Mouse (Mus musculus) CH12.LX (cell line): Measurements from ENCODE around the gene Txnrd1. TPM values are rescaled to one million over a fixed set of nuclear protein-coding genes. Genes with fewer than 3 reads are reported as not detected.

Experiments used
- DNase-seq: peaks from one replicate; pipeline ENCODE4 v3.0.0-alpha.2; 2013; ENCODE audit errors: extremely low read depth
- H3K27ac ChIP-seq: 2 replicates; pipeline ENCODE4 v1.5.1; 2012; ENCODE audit warnings: low read depth, mild to moderate bottlenecking, control low read depth, moderate library complexity; ENCODE audit not compliant: insufficient read depth
- H3K27me3 ChIP-seq: replicated peaks from 2 replicates; pipeline ENCODE3; 2012; ENCODE audit warnings: inconsistent platforms
- H3K36me3 ChIP-seq, 2 experiments: replicated peaks in 1 of 2; 2 replicates each; pipeline versions ENCODE3 to v1.6.1; 2012; ENCODE audit warnings: inconsistent platforms in 1 of 2, low read length in 1 of 2, mild to moderate bottlenecking in 1 of 2, mixed read lengths in 1 of 2, moderate library complexity in 1 of 2; ENCODE audit not compliant: control insufficient read depth in 1 of 2, insufficient read depth in 1 of 2
- H3K4me1 ChIP-seq, 2 experiments: 2 replicates each; pipeline ENCODE4 v1.6.1; 2012; ENCODE audit warnings: inconsistent platforms in 1 of 2, moderate library complexity in 1 of 2; ENCODE audit not compliant: insufficient read depth in 2 of 2, control insufficient read depth in 1 of 2
- H3K4me2 ChIP-seq: 2 replicates; pipeline ENCODE4 v1.6.1; 2012; ENCODE audit warnings: low read depth, mild to moderate bottlenecking, control low read depth; ENCODE audit not compliant: poor library complexity, insufficient read depth, severe bottlenecking
- H3K4me3 ChIP-seq, 3 experiments: fragments of 150-350 bp in 1 of 3; sonication (generic) in 1 of 3; replicated peaks in 1 of 3; 2 replicates each; pipeline versions ENCODE3 to v1.5.1; 2011 to 2012; ENCODE audit warnings: low read depth in 2 of 3, low read length in 2 of 3, mild to moderate bottlenecking in 2 of 3, moderate library complexity in 2 of 3, control low read depth in 1 of 3, improper control_type of control experiment in 1 of 3, inconsistent platforms in 1 of 3, mixed read lengths in 1 of 3; ENCODE audit not compliant: poor library complexity in 1 of 3
- H3K79me2 ChIP-seq: replicated peaks from 2 replicates; pipeline ENCODE4 v1.6.1; 2012; ENCODE audit warnings: mild to moderate bottlenecking, moderate library complexity; ENCODE audit not compliant: control insufficient read depth, poor library complexity, insufficient read depth, severe bottlenecking; ENCODE audit errors: extremely low read depth
- H3K9ac ChIP-seq: 2 replicates; pipeline ENCODE4 v1.6.1; 2012; ENCODE audit warnings: low read depth, mild to moderate bottlenecking, control low read depth, moderate library complexity; ENCODE audit not compliant: insufficient read depth
- H3K9me3 ChIP-seq: replicated peaks from 2 replicates; pipeline ENCODE3; 2012; ENCODE audit warnings: low read length, inconsistent platforms, mixed read lengths
- CHD1 ChIP-seq: IDR thresholded peaks from 2 replicates; pipeline ENCODE4 v1.6.1; 2012; ENCODE audit warnings: low read depth, low read length, improper control_type of control experiment, inconsistent platforms
- CHD2 ChIP-seq: IDR thresholded peaks from 2 replicates; pipeline ENCODE4 v1.6.1; 2011; ENCODE audit warnings: low read length, improper control_type of control experiment
- ETS1 ChIP-seq: conservative IDR thresholded peaks from 2 replicates; pipeline ENCODE4 v1.6.1; 2012; ENCODE audit warnings: low read depth, mild to moderate bottlenecking, inconsistent platforms, low read length, improper control_type of control experiment, moderate library complexity
- JUN ChIP-seq: IDR thresholded peaks from 2 replicates; pipeline ENCODE4 v1.6.1; 2011; ENCODE audit warnings: low read depth, mild to moderate bottlenecking, low read length, improper control_type of control experiment, moderate library complexity; ENCODE audit not compliant: insufficient read depth
- KAT2A ChIP-seq: IDR thresholded peaks from 2 replicates; pipeline ENCODE4 v1.6.1; 2012; ENCODE audit warnings: low read length, improper control_type of control experiment, inconsistent platforms; ENCODE audit not compliant: insufficient replicate concordance
- MAX ChIP-seq: IDR thresholded peaks from 2 replicates; pipeline ENCODE4 v1.6.1; 2011; ENCODE audit warnings: low read length, improper control_type of control experiment
- MAZ ChIP-seq: IDR thresholded peaks from 2 replicates; pipeline ENCODE4 v1.6.1; 2012; ENCODE audit warnings: low read depth, mild to moderate bottlenecking, inconsistent platforms, low read length, improper control_type of control experiment, moderate library complexity
- MEF2A ChIP-seq: IDR thresholded peaks from 2 replicates; pipeline ENCODE4 v1.6.1; 2014; ENCODE audit warnings: low read depth, mild to moderate bottlenecking, inconsistent platforms, low read length, improper control_type of control experiment, borderline replicate concordance
- MYC ChIP-seq: IDR thresholded peaks from 2 replicates; pipeline ENCODE4 v1.6.1; 2011; ENCODE audit warnings: low read depth, mild to moderate bottlenecking, improper control_type of control experiment, low read length
- NELFE ChIP-seq: IDR thresholded peaks from 2 replicates; pipeline ENCODE4 v1.6.1; 2011; ENCODE audit warnings: low read depth, low read length, improper control_type of control experiment
- NRF1 ChIP-seq: IDR thresholded peaks from 2 replicates; pipeline ENCODE4 v1.6.1; 2014; ENCODE audit warnings: low read depth, mild to moderate bottlenecking, inconsistent platforms, low read length, improper control_type of control experiment, moderate library complexity
- POLR2A ChIP-seq: IDR thresholded peaks from 2 replicates; pipeline ENCODE4 v1.6.1; 2011; ENCODE audit warnings: low read depth, mild to moderate bottlenecking, improper control_type of control experiment, low read length
- POLR2AphosphoS2 ChIP-seq: IDR thresholded peaks from 2 replicates; pipeline ENCODE4 v1.6.1; 2011; ENCODE audit warnings: low read depth, low read length, improper control_type of control experiment
- RAD21 ChIP-seq: IDR thresholded peaks from 2 replicates; pipeline ENCODE4 v1.6.1; 2011; ENCODE audit warnings: low read depth, mild to moderate bottlenecking, low read length, improper control_type of control experiment, moderate library complexity
- RCOR1 ChIP-seq: conservative IDR thresholded peaks from 2 replicates; pipeline ENCODE4 v1.6.1; 2012; ENCODE audit warnings: low read depth, mild to moderate bottlenecking, inconsistent platforms, low read length, improper control_type of control experiment
- SIN3A ChIP-seq: IDR thresholded peaks from 2 replicates; pipeline ENCODE4 v1.6.1; 2012; ENCODE audit warnings: low read length, improper control_type of control experiment, inconsistent platforms
- USF1 ChIP-seq: IDR thresholded peaks from 2 replicates; pipeline ENCODE4 v1.6.1; 2014; ENCODE audit warnings: low read depth, mild to moderate bottlenecking, inconsistent platforms, low read length, improper control_type of control experiment
- USF2 ChIP-seq: conservative IDR thresholded peaks from 2 replicates; pipeline ENCODE4 v1.6.1; 2011; ENCODE audit warnings: low read depth, low read length, improper control_type of control experiment
- ZNF384 ChIP-seq: IDR thresholded peaks from 2 replicates; pipeline ENCODE4 v1.6.1; 2012; ENCODE audit warnings: low read depth, low read length, improper control_type of control experiment, inconsistent platforms
- dilution Hi-C: fragments of 300-500 bp; cut with MboI; formaldehyde crosslinking; loops from 2 replicates; pipeline ENCODE4 v1.14.3; 2020; ENCODE audit warnings: low sequenced_read_pairs; ENCODE audit not compliant: extremely low pct_unique_long_range_greater_than_20kb, extremely low pct_ligation_motif_present
- in situ Hi-C: fragments of 300-500 bp; cut with MboI; formaldehyde crosslinking; loops from 3 replicates; pipeline ENCODE4 v1.14.3; 2019; ENCODE audit warnings: low sequenced_read_pairs, low pct_ligation_motif_present, low pct_unique_long_range_greater_than_20kb, mixed read lengths
- polyA plus RNA-seq: library from polyadenylated mRNA; unstranded; fragments of >175 nt; gene quantifications from 2 replicates; pipeline ENCODE4 v1.2.1, GENCODE M21; 2012; ENCODE audit warnings: low read depth; ENCODE audit not compliant: insufficient read length
- total RNA-seq, 2 experiments: library from RNA; depleted of rRNA; stranded (reverse); fragments of 300-350 nt in 1 of 2; fragments of >200 nt in 1 of 2; gene quantifications; 2 replicates each; pipeline ENCODE4 v1.2.3; 2012 to 2014

The Txnrd1 gene
- total and polyA plus RNA-seq, 3 experiments, result 92.1 to 254 (median 133) TPM

DNA sequence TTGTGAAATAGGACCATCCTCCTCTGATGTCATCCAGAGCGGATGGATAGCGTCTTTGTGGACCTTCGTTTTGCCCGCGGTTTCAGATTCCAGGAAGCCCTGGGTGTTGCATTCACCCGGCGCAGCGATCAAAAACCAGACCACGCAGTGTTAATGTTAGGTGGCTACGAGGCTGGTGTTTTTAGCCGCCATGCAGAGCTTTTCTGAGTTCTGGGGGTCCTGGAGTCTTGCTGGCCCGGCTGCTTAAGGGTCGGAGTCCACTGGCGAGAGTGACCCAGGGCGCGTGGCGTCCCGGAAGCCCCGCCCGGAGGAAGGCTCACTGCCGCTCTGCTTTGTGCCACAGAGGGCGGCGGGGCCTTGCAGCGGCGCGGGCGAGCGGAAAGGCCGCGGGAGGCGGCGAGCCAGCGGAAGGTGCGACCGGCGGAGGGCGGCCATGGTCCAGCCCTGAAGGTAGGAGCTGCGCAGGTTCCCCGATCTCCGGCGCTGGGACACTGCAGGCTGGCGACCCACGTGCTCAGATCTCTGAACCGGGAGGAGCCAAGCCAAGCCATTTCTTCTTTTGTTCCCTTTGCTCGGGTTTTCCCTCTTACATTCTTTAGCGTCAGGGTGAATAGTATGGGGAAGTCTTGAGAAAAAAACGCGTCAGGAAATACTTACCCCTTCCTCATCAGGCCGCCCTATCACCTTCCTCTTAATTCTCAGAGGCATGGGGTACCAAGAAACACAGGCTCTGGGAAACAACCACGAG lies 26.6 kb downstream of the Txnrd1 start (continued):
- TF ChIP-seq RAD21 (no peak; the same call in 1 of the 2 replicates), NELFE (peak; percentile 35; the same call in 1 of the 2 replicates), KAT2A (no peak), SIN3A (peak; percentile 75), USF1 (no peak), JUN (no peak), ZNF384 (peak; percentile 63; the same call in 1 of the 2 replicates), CHD2 (no peak)

DNA sequence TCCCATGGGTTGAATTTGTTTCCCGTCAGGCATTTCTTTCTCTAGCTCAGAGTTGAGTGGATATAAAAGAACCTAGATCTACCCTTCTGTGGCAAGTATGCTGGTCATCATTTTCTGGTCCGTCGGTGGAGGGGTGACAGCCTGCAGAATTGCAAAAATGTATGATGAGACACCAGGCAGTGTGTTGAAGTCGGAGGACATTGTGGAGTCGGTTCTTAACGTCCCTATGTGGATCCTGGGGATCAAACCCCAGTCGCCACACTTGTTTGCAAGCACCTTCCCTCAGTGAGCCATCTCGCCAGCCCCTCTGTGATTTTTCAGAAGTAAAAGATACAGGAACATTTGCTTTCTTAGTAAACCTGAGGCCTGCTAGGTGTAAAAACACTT lies 27.2 kb downstream of the Txnrd1 start:
- in situ Hi-C loops, result no loop called here
- TF ChIP-seq NELFE (no peak), POLR2A (no peak), CHD1 (no peak; the same call in 1 of the 2 replicates), POLR2AphosphoS2 (no peak), MAX (no peak), RCOR1 (no peak), USF2 (no peak), MYC (no peak), MEF2A (no peak), SIN3A (no peak), NRF1 (no peak), JUN (no peak), ETS1 (no peak), CHD2 (no peak), MAZ (no peak)
- H3K79me2 ChIP-seq, result peaks cover 52% of the 10 kb centered on the region
- peak overlapping the region; percentile 77 for H3K4me2 ChIP-seq
- peak overlapping the region; percentile 49; the same call in 1 of the 2 replicates for H3K27ac ChIP-seq
- peaks cover 10 to 44% of the 10 kb centered on the region in 2 experiments for H3K4me1 ChIP-seq
- peaks cover 23 to 39% of the 10 kb centered on the region in 2 experiments for H3K36me3 ChIP-seq
- DNase-seq, result no peak
- H3K27me3 ChIP-seq, result no peaks in the 10 kb centered on the region
- dilution Hi-C loops, result no loop called here
- peak overlapping the region; percentile 85 for H3K9ac ChIP-seq
- no peaks in the 10 kb centered on the region for H3K9me3 ChIP-seq
- peak overlapping the region; percentile 62 to 85 (median 81) for H3K4me3 ChIP-seq
